Mouse (Mus musculus) lung, postnatal 0 days (tissue): ENCODE data around the gene Pde11a.

Experiments used
- CTCF ChIP-seq: IDR thresholded peaks from 2 replicates; pipeline ENCODE4 v1.5.1; 2016; ENCODE audit warnings: antibody characterized with exemption, mild to moderate bottlenecking
- EP300 ChIP-seq: IDR thresholded peaks from 2 replicates; pipeline ENCODE4 v1.6.1; 2016; ENCODE audit warnings: antibody characterized with exemption, mild to moderate bottlenecking, control low read depth

- no peak for TF ChIP-seq CTCF
- TF ChIP-seq EP300 = no peak
These were observed 288.5 kb downstream of the Pde11a start for GRCm38 (mm10) chr2:76050092-76050491.
